26 mouse cellular contexts compared by ENCODE assay signal in genomic region chr11:88211824-88212582, GRCm38 (mm10). TPM values are rescaled to one million over a fixed set of nuclear protein-coding genes. Genes with fewer than 3 reads are reported as not detected.
DNase-seq lines count a peak whose midpoint lies in the region; ATAC-seq and TF ChIP-seq lines count a peak whose summit lies in the region.
"Had no signal": no experiment of that assay in that cellular context is flagged by ENCODE, and none has a peak within 500 bp of the region (broad histone marks: within the 10 kb centered on the region; RNA-seq: fewer than 3 reads in every experiment).

No protein-coding gene starts in this region.

- H3K4me3 ChIP-seq in hindbrain, postnatal 0 days (ENCODE audit: low read length), result no peak overlapping the region
- no peak overlapping the region for H3K4me3 ChIP-seq in hindbrain, embryonic 16.5 days (ENCODE audit: low read length)
- H3K4me3 ChIP-seq in lung, embryonic 14.5 days (ENCODE audit: low read depth, low read length), result no peak overlapping the region
- no peak overlapping the region for H3K4me3 ChIP-seq in stomach, postnatal 0 days (ENCODE audit: low read depth, low read length)
- H3K4me3 ChIP-seq: embryonic facial prominence, embryonic 10.5 days; embryonic facial prominence, embryonic 15.5 days; forebrain, embryonic 13.5 days; heart, embryonic 13.5 days; limb, embryonic 12.5 days; lung, embryonic 15.5 days; megakaryocyte, embryonic 14.5 days; midbrain, embryonic 13.5 days had no signal

- no peaks in the 10 kb centered on the region for H3K9me3 ChIP-seq in hindbrain, postnatal 0 days (ENCODE audit: low read length)
- H3K9me3 ChIP-seq in hindbrain, embryonic 16.5 days (ENCODE audit: control insufficient read depth, low read length), result no peaks in the 10 kb centered on the region
- H3K9me3 ChIP-seq in lung, embryonic 14.5 days (ENCODE audit: low read depth, low read length), result no peaks in the 10 kb centered on the region
- no peaks in the 10 kb centered on the region for H3K9me3 ChIP-seq in stomach, postnatal 0 days (ENCODE audit: control insufficient read depth, low read length)
- H3K9me3 ChIP-seq: embryonic facial prominence, embryonic 10.5 days; embryonic facial prominence, embryonic 15.5 days; forebrain, embryonic 13.5 days; heart, embryonic 13.5 days; limb, embryonic 12.5 days; lung, embryonic 15.5 days; megakaryocyte, embryonic 14.5 days; midbrain, embryonic 13.5 days had no signal

- H3K27me3 ChIP-seq in hindbrain, postnatal 0 days (ENCODE audit: insufficient read depth, low read length), result no peaks in the 10 kb centered on the region
- H3K27me3 ChIP-seq in hindbrain, embryonic 16.5 days (replicated peaks; ENCODE audit: control insufficient read depth, insufficient read depth, low read length), result no peaks in the 10 kb centered on the region
- no peaks in the 10 kb centered on the region for H3K27me3 ChIP-seq in lung, embryonic 14.5 days (ENCODE audit: insufficient read depth, low read length)
- H3K27me3 ChIP-seq in stomach, postnatal 0 days (ENCODE audit: control insufficient read depth, insufficient read depth, low read length), result no peaks in the 10 kb centered on the region
- H3K27me3 ChIP-seq: embryonic facial prominence, embryonic 15.5 days; forebrain, embryonic 13.5 days; heart, embryonic 13.5 days; limb, embryonic 12.5 days; lung, embryonic 15.5 days; midbrain, embryonic 13.5 days had no signal

- peak; percentile 39 for TF ChIP-seq CTCF in hindbrain, postnatal 0 days (IDR thresholded peaks at IDR 0.05; ENCODE audit: low read depth)
- TF ChIP-seq CTCF in lung, embryonic 14.5 days (IDR thresholded peaks at IDR 0.05; ENCODE audit: low read depth), result peak; percentile 39
- TF ChIP-seq CTCF in stomach, postnatal 0 days (IDR thresholded peaks at IDR 0.05; ENCODE audit: low read depth), result peak; percentile 22

- 87% methylated on average over 5 of the region's 5 CpGs for WGBS in hindbrain, postnatal 0 days
- 87% methylated on average over 5 of the region's 5 CpGs for WGBS in hindbrain, embryonic 16.5 days
- 81% methylated on average over 5 of the region's 5 CpGs for WGBS in lung, embryonic 14.5 days
- WGBS in stomach, postnatal 0 days, result 76% methylated on average over 5 of the region's 5 CpGs

- H3K27ac ChIP-seq in hindbrain, postnatal 0 days, result no peak overlapping the region
- H3K27ac ChIP-seq in hindbrain, embryonic 16.5 days (ENCODE audit: low read depth, low read length), result no peak overlapping the region
- H3K27ac ChIP-seq in lung, embryonic 14.5 days (ENCODE audit: low read depth), result no peak overlapping the region
- H3K27ac ChIP-seq in stomach, postnatal 0 days (replicated peaks), result no peak overlapping the region
- H3K27ac ChIP-seq: embryonic facial prominence, embryonic 10.5 days; embryonic facial prominence, embryonic 15.5 days; forebrain, embryonic 13.5 days; heart, embryonic 13.5 days; hindbrain, embryonic 14.5 days; limb, embryonic 12.5 days; lung, embryonic 15.5 days; midbrain, embryonic 13.5 days had no signal

- H3K4me2 ChIP-seq in hindbrain, postnatal 0 days (ENCODE audit: low read depth, low read length), result no peak overlapping the region
- H3K4me2 ChIP-seq in hindbrain, embryonic 16.5 days (ENCODE audit: low read length), result no peak overlapping the region
- H3K4me2 ChIP-seq in lung, embryonic 14.5 days, result no peak overlapping the region
- no peak overlapping the region for H3K4me2 ChIP-seq in stomach, postnatal 0 days (replicated peaks; ENCODE audit: low read depth)
- H3K4me2 ChIP-seq: embryonic facial prominence, embryonic 15.5 days; forebrain, embryonic 13.5 days; heart, embryonic 13.5 days; hindbrain, embryonic 14.5 days; limb, embryonic 12.5 days; liver, embryonic 11.5 days; lung, embryonic 15.5 days; midbrain, embryonic 13.5 days had no signal

- peaks cover 13% of the 10 kb centered on the region for H3K4me1 ChIP-seq in hindbrain, postnatal 0 days (ENCODE audit: insufficient read depth, low read length)
- H3K4me1 ChIP-seq in hindbrain, embryonic 16.5 days (ENCODE audit: control insufficient read depth, insufficient read depth, low read depth, low read length), result peaks cover 11% of the 10 kb centered on the region
- peaks cover 7% of the 10 kb centered on the region; the same call in 1 of the 2 replicates for H3K4me1 ChIP-seq in lung, embryonic 14.5 days (ENCODE audit: insufficient read depth)
- H3K4me1 ChIP-seq in stomach, postnatal 0 days (replicated peaks; ENCODE audit: control insufficient read depth, insufficient read depth), result no peaks in the 10 kb centered on the region
- H3K4me1 ChIP-seq: limb, embryonic 12.5 days had no signal

- TF ChIP-seq EP300 in stomach, postnatal 0 days (optimal IDR thresholded peaks at IDR 0.05), result no peak

- DNase-seq in heart, adult 11 months, result peak; percentile 83
- DNase-seq in heart, adult 18-20 months, result no peak
- DNase-seq in hindbrain, postnatal 0 days (ENCODE audit: low spot score), result no peak
- DNase-seq in lung, embryonic 14.5 days, result no peak
- DNase-seq in lung, postnatal 14 days, result no peak
- no peak for DNase-seq in stomach, postnatal 0 days (ENCODE audit: low spot score)
- DNase-seq: adrenal gland, adult 8-10 months; cerebellum, adult 2 months; cerebellum, postnatal 25 days; gastrocnemius, postnatal 14 days; kidney, adult 9 months; kidney, postnatal 25 days; lung, postnatal 4 days; right cerebral cortex, postnatal 14 days had no signal

- peaks cover 17% of the 10 kb centered on the region for H3K36me3 ChIP-seq in hindbrain, postnatal 0 days (ENCODE audit: insufficient read depth, low read length)
- H3K36me3 ChIP-seq in hindbrain, embryonic 16.5 days (ENCODE audit: control insufficient read depth, insufficient read depth, low read length), result peaks cover 11% of the 10 kb centered on the region
- H3K36me3 ChIP-seq in lung, embryonic 14.5 days (ENCODE audit: insufficient read depth), result peaks cover 40% of the 10 kb centered on the region
- peaks cover 8% of the 10 kb centered on the region for H3K36me3 ChIP-seq in stomach, postnatal 0 days (ENCODE audit: control insufficient read depth, insufficient read depth, low read length)

- H3K9ac ChIP-seq in hindbrain, postnatal 0 days (replicated peaks; ENCODE audit: low read length), result no peak overlapping the region
- H3K9ac ChIP-seq in hindbrain, embryonic 16.5 days (ENCODE audit: low read depth, low read length), result no peak overlapping the region
- no peak overlapping the region for H3K9ac ChIP-seq in lung, embryonic 14.5 days
- no peak overlapping the region for H3K9ac ChIP-seq in stomach, postnatal 0 days (ENCODE audit: low read length)
- H3K9ac ChIP-seq: embryonic facial prominence, embryonic 15.5 days; forebrain, embryonic 13.5 days; heart, embryonic 13.5 days; hindbrain, embryonic 14.5 days; limb, embryonic 12.5 days; lung, embryonic 15.5 days; midbrain, embryonic 13.5 days had no signal

- ATAC-seq in hindbrain, postnatal 0 days, result no peak
- ATAC-seq in hindbrain, embryonic 16.5 days, result no peak
- no peak for ATAC-seq in lung, embryonic 14.5 days (ENCODE audit: insufficient read depth)
- ATAC-seq in stomach, postnatal 0 days (ENCODE audit: low FRiP score, low TSS enrichment), result 0 out of 2 replicates have a peak, but pooled peaks have one; percentile 21
- ATAC-seq: forebrain, embryonic 13.5 days; intestine, embryonic 16.5 days; midbrain, embryonic 13.5 days had no signal

RNA-seq across cellular contexts. Expression of gene Mrps23, which starts 7.8 kb away (rescaled TPM):
- 100 to 1,000 TPM; 327 to 375 TPM for total RNA-seq in heart, adult 18-20 months (2021)
- total RNA-seq in hindbrain, postnatal 0 days (2014; rRNA removed), result 29.0 and 48.7 TPM in 2 replicates
- 66.4 and 67.1 TPM in 2 replicates for polyA plus RNA-seq in hindbrain, postnatal 0 days (2015; fragmentation: Nextera tagmentation; extraction: Ambion mirVana)
- 61.1 and 68.8 TPM in 2 replicates for polyA plus RNA-seq in hindbrain, embryonic 16.5 days (2015; fragmentation: Nextera tagmentation; extraction: Ambion mirVana)
- polyA plus RNA-seq in lung, embryonic 14.5 days (2014; fragmentation: Nextera tagmentation; extraction: Ambion mirVana), result 55.1 and 57.6 TPM in 2 replicates
- polyA plus RNA-seq in stomach, postnatal 0 days (2015; fragmentation: Nextera tagmentation; extraction: Ambion mirVana), result 54.7 and 55.4 TPM in 2 replicates
